Mouse (Mus musculus): ENCODE data around the gene Zbed6. TPM values are rescaled to one million over a fixed set of nuclear protein-coding genes. Genes with fewer than 3 reads are reported as not detected.
A peak's percentile ranks its signal among the peaks of the same experiment; 100 is the strongest.

Gene Zbed6
- total and polyA plus RNA-seq, 2 experiments from 2014 or later, result 0.15 to 6.0 TPM

GRCm38 (mm10) chr1:133694301-133694700, 33.6 kb upstream of the Zbed6 start:
- no peaks in the 10 kb centered on the region for H3K4me1 ChIP-seq (ENCODE audit: insufficient read depth, low read length)
- H3K36me3 ChIP-seq (ENCODE audit: insufficient read depth, low read length), result no peaks in the 10 kb centered on the region
- no peak for ATAC-seq
- DNase-seq (ENCODE audit: low spot score), result no peak
- H3K27ac ChIP-seq, result no peak overlapping the region
- TF ChIP-seq CTCF (IDR thresholded peaks at IDR 0.05; ENCODE audit: low read depth), result no peak
- no peaks in the 10 kb centered on the region for H3K27me3 ChIP-seq (ENCODE audit: insufficient read depth, low read length)
- H3K9ac ChIP-seq (replicated peaks; ENCODE audit: low read length), result no peak overlapping the region
- H3K4me2 ChIP-seq (ENCODE audit: low read depth, low read length), result no peak overlapping the region
- WGBS, result 16% methylated on average over 1 of the region's 1 CpGs
- H3K9me3 ChIP-seq (ENCODE audit: low read length), result no peaks in the 10 kb centered on the region
- no peak overlapping the region for H3K4me3 ChIP-seq (ENCODE audit: low read length)

- no peak for TF ChIP-seq CTCF (IDR thresholded peaks at IDR 0.05; ENCODE audit: low read depth)
- H3K4me2 ChIP-seq (ENCODE audit: low read depth, low read length), result no peak overlapping the region
- ATAC-seq (no peak), DNase-seq (ENCODE audit: low spot score) (no peak)
- H3K9me3 ChIP-seq (ENCODE audit: low read length), result no peaks in the 10 kb centered on the region
- no peak overlapping the region for H3K27ac ChIP-seq
- H3K27me3 ChIP-seq (ENCODE audit: insufficient read depth, low read length), result no peaks in the 10 kb centered on the region
- WGBS, result 75% methylated on average over 11 of the region's 11 CpGs
- no peak overlapping the region for H3K4me3 ChIP-seq (ENCODE audit: low read length)
- H3K9ac ChIP-seq (replicated peaks; ENCODE audit: low read length), result no peak overlapping the region
- no peaks in the 10 kb centered on the region for H3K4me1 ChIP-seq (ENCODE audit: insufficient read depth, low read length)
- no peaks in the 10 kb centered on the region for H3K36me3 ChIP-seq (ENCODE audit: insufficient read depth, low read length)
These were observed 32.9 kb upstream of the Zbed6 start for GRCm38 (mm10) chr1:133693536-133694114.

DNA sequence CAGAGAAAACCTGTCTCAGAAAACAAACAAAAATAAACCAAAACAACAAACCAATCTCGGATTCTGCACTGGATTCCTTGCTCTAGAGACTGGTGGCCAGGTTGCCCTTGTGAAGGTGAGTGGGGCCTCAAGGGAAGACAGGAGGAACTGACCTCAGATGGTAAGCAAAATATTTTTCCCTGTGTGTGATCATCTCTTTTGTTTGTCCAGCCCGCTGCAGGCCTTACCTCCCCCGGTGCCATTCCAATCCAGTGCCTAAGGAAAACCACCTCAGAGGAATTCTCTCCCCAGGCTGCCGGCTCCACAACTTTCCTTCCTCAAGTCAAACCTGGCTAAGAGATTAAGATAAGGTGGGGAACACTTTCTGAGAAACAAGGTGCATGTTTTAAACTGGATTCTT, 31.5 kb upstream of the Zbed6 start:
- Histone ChIP-seq H3K36me3 (ENCODE audit: insufficient read depth, low read length) (no peaks in the 10 kb centered on the region), H3K4me1 (ENCODE audit: insufficient read depth, low read length) (no peaks in the 10 kb centered on the region), H3K4me2 (ENCODE audit: low read depth, low read length) (no peak overlapping the region), H3K4me3 (ENCODE audit: low read length) (no peak overlapping the region), H3K9me3 (ENCODE audit: low read length) (no peaks in the 10 kb centered on the region), H3K27ac (no peak overlapping the region), H3K9ac (replicated peaks; ENCODE audit: low read length) (no peak overlapping the region), H3K27me3 (ENCODE audit: insufficient read depth, low read length) (no peaks in the 10 kb centered on the region)
- WGBS, result 38% methylated on average over 4 of the region's 4 CpGs
- no peak for ATAC-seq
- DNase-seq (ENCODE audit: low spot score), result no peak
- TF ChIP-seq CTCF (IDR thresholded peaks at IDR 0.05; ENCODE audit: low read depth), result no peak

DNA sequence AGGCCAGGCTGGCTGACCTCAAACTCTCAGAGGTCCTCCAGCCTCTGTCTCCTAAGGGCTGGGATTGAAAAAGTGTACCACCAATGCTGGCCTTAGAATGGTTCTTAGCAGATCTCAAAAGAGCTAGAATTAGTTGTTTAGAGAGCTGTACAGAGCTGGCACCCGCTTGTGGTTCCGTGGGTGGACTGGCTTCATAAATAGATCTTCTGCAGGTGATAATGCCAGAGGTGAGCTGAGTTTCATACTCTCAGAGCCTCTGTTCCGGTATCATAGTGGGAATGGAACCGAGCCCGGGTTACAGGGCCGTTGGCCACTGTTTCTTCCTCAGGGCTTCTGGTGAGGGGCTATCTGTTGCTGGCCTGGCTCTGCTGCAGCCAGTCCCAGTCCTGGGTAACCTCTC, 30.4 kb upstream of the Zbed6 start:
- TF ChIP-seq CTCF (IDR thresholded peaks at IDR 0.05; ENCODE audit: low read depth), result no peak

GRCm38 (mm10) chr1:133689897-133690296, 29.2 kb upstream of the Zbed6 start, which contains the start of gene Lax1:
Gene Lax1, minus strand, starts transcription at chr1:133690108.
- no peak for DNase-seq (ENCODE audit: low spot score)
- no peak within 1 kb of the TSS for H3K9ac ChIP-seq (replicated peaks; ENCODE audit: low read length)
- no peaks in the 10 kb centered on the region for H3K4me1 ChIP-seq (ENCODE audit: insufficient read depth, low read length)
- no peak for ATAC-seq
- H3K36me3 ChIP-seq (ENCODE audit: insufficient read depth, low read length), result no peaks in the 10 kb centered on the region
- no peaks in the 10 kb centered on the region for H3K9me3 ChIP-seq (ENCODE audit: low read length)
- H3K4me2 ChIP-seq (ENCODE audit: low read depth, low read length), result no peak within 1 kb of the TSS
- no peak within 1 kb of the TSS for H3K27ac ChIP-seq
- no peak for TF ChIP-seq CTCF (IDR thresholded peaks at IDR 0.05; ENCODE audit: low read depth)
- WGBS, result 54% methylated on average over 6 of the region's 6 CpGs
- no peaks in the 10 kb centered on the region for H3K27me3 ChIP-seq (ENCODE audit: insufficient read depth, low read length)
- no peak within 1 kb of the TSS for H3K4me3 ChIP-seq (ENCODE audit: low read length)

More for the DNA sequence above, 30.4 kb upstream of the Zbed6 start:
- Histone ChIP-seq H3K4me2 (ENCODE audit: low read depth, low read length) (no peak overlapping the region), H3K4me1 (ENCODE audit: insufficient read depth, low read length) (no peaks in the 10 kb centered on the region), H3K4me3 (ENCODE audit: low read length) (no peak overlapping the region), H3K9me3 (ENCODE audit: low read length) (no peaks in the 10 kb centered on the region), H3K27ac (no peak overlapping the region), H3K27me3 (ENCODE audit: insufficient read depth, low read length) (no peaks in the 10 kb centered on the region), H3K36me3 (ENCODE audit: insufficient read depth, low read length) (no peaks in the 10 kb centered on the region), H3K9ac (replicated peaks; ENCODE audit: low read length) (no peak overlapping the region)
- ATAC-seq (no peak), DNase-seq (ENCODE audit: low spot score) (no peak)
- 94% methylated on average over 6 of the region's 6 CpGs for WGBS

- ATAC-seq (no peak), DNase-seq (ENCODE audit: low spot score) (no peak)
- 78% methylated on average over 7 of the region's 7 CpGs for WGBS
- Histone ChIP-seq H3K4me2 (ENCODE audit: low read depth, low read length) (no peak overlapping the region), H3K27me3 (ENCODE audit: insufficient read depth, low read length) (no peaks in the 10 kb centered on the region), H3K4me1 (ENCODE audit: insufficient read depth, low read length) (no peaks in the 10 kb centered on the region), H3K27ac (no peak overlapping the region), H3K9ac (replicated peaks; ENCODE audit: low read length) (no peak overlapping the region), H3K36me3 (ENCODE audit: insufficient read depth, low read length) (no peaks in the 10 kb centered on the region), H3K4me3 (ENCODE audit: low read length) (no peak overlapping the region), H3K9me3 (ENCODE audit: low read length) (no peaks in the 10 kb centered on the region)
- no peak for TF ChIP-seq CTCF (IDR thresholded peaks at IDR 0.05; ENCODE audit: low read depth)
These were observed 27.6 kb upstream of the Zbed6 start for GRCm38 (mm10) chr1:133688301-133688700.

- Histone ChIP-seq H3K4me3 (ENCODE audit: low read length) (no peak overlapping the region), H3K27me3 (ENCODE audit: insufficient read depth, low read length) (no peaks in the 10 kb centered on the region), H3K27ac (no peak overlapping the region), H3K4me1 (ENCODE audit: insufficient read depth, low read length) (no peaks in the 10 kb centered on the region), H3K9ac (replicated peaks; ENCODE audit: low read length) (no peak overlapping the region), H3K36me3 (ENCODE audit: insufficient read depth, low read length) (no peaks in the 10 kb centered on the region), H3K4me2 (ENCODE audit: low read depth, low read length) (no peak overlapping the region), H3K9me3 (ENCODE audit: low read length) (no peaks in the 10 kb centered on the region)
- TF ChIP-seq CTCF (IDR thresholded peaks at IDR 0.05; ENCODE audit: low read depth), result no peak
- DNase-seq (ENCODE audit: low spot score), result peak; percentile 27
- WGBS, result 68% methylated on average over 10 of the region's 10 CpGs
- ATAC-seq, result 0 out of 2 replicates have a peak, but pooled peaks have one; percentile 32
These were observed 25.2 kb upstream of the Zbed6 start for GRCm38 (mm10) chr1:133685749-133686519.

All from hindbrain, postnatal 0 days (tissue).